ENCODE assay signal across 7 mouse cellular contexts in the genomic region with DNA sequence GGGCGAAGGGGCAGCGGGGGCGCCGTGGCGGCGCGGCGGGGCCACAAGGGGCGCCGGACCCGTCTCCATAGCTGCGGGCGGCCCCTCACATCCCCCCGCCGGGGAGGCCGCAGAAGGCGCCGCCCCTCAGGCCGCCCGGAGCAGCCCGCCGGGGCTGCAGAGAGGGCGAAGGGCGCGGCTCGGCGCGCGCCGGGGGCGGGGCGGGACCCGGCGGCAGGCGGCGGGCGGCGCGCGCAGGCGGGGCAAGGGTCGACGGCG. TPM values are rescaled to one million over a fixed set of nuclear protein-coding genes. Genes with fewer than 3 reads are reported as not detected.
DNase-seq lines count a peak whose midpoint lies in the region; ATAC-seq and TF ChIP-seq lines count a peak whose summit lies in the region.

TSS of gene Tbc1d10b (minus strand) at position 174 of the 258 bp plus-strand sequence.

- peak within 1 kb of the TSS; percentile 85 for H3K4me2 ChIP-seq in embryonic facial prominence, embryonic 14.5 days (ENCODE audit: low read depth, low read length)
- peak within 1 kb of the TSS; percentile 96 for H3K4me2 ChIP-seq in limb, embryonic 11.5 days (ENCODE audit: low read depth, severe bottlenecking)

- intact Hi-C loops in heart, postnatal 10 days (cut with DNase I), result no loop called here

- H3K4me1 ChIP-seq in testis, adult 2 months (ENCODE audit: control insufficient read depth, insufficient read depth, low read length), result peaks cover 12% of the 10 kb centered on the region
- peaks cover 17% of the 10 kb centered on the region for H3K4me1 ChIP-seq in embryonic facial prominence, embryonic 14.5 days (ENCODE audit: control insufficient read depth, insufficient read depth, low read length)
- peaks cover 13% of the 10 kb centered on the region for H3K4me1 ChIP-seq in limb, embryonic 11.5 days (ENCODE audit: control insufficient read depth, insufficient read depth, low read length)

- H3K4me3 ChIP-seq in testis, adult 2 months (ENCODE audit: control insufficient read depth, low read depth, low read length), result peak within 1 kb of the TSS; percentile 73
- peak within 1 kb of the TSS; percentile 90 for H3K4me3 ChIP-seq in embryonic facial prominence, embryonic 14.5 days (ENCODE audit: low read depth, low read length)
- peak within 1 kb of the TSS; percentile 92 for H3K4me3 ChIP-seq in limb, embryonic 11.5 days (ENCODE audit: low read depth, low read length)

- TF ChIP-seq POLR2A in testis, adult 2 months (IDR thresholded peaks at IDR 0.05; ENCODE audit: control insufficient read depth, low read depth, low read length), result no peak

- no CpG with 5 or more reads among the region's 44 CpGs for WGBS in embryonic facial prominence, embryonic 14.5 days
- under 1% methylated on average over 26 of the region's 44 CpGs for WGBS in limb, embryonic 11.5 days

- H3K27me3 ChIP-seq in testis, adult 2 months (ENCODE audit: control insufficient read depth, insufficient read depth, low read length), result no peaks in the 10 kb centered on the region
- no peaks in the 10 kb centered on the region for H3K27me3 ChIP-seq in embryonic facial prominence, embryonic 14.5 days (replicated peaks; ENCODE audit: control insufficient read depth, insufficient read depth, low read length)
- no peaks in the 10 kb centered on the region for H3K27me3 ChIP-seq in limb, embryonic 11.5 days (ENCODE audit: control insufficient read depth, insufficient read depth, low read length)

- no peak for TF ChIP-seq CTCF in testis, adult 2 months (IDR thresholded peaks at IDR 0.05; ENCODE audit: control insufficient read depth, insufficient read depth, insufficient replicate concordance, low read depth, low read length)

- no peaks in the 10 kb centered on the region for H3K9me3 ChIP-seq in embryonic facial prominence, embryonic 14.5 days (ENCODE audit: control insufficient read depth, low read length)
- no peaks in the 10 kb centered on the region for H3K9me3 ChIP-seq in limb, embryonic 11.5 days (ENCODE audit: control insufficient read depth, low read length)

- ATAC-seq in embryonic facial prominence, embryonic 14.5 days (ENCODE audit: low read depth), result no peak
- ATAC-seq in limb, embryonic 11.5 days (ENCODE audit: insufficient number of reproducible peaks, low FRiP score, low TSS enrichment, low read depth), result peak; percentile 36
- no peak for ATAC-seq in neutrophil, adult 5-6 weeks (ENCODE audit: extremely low read depth, insufficient number of reproducible peaks, low FRiP score, poor library complexity, severe bottlenecking)

- H3K27ac ChIP-seq in testis, adult 2 months (ENCODE audit: control insufficient read depth, insufficient read depth, low read depth, low read length), result peak within 1 kb of the TSS; percentile 40
- H3K27ac ChIP-seq in embryonic facial prominence, embryonic 14.5 days (replicated peaks; ENCODE audit: low read depth, low read length), result peak within 1 kb of the TSS; percentile 86
- H3K27ac ChIP-seq in limb, embryonic 11.5 days (replicated peaks; ENCODE audit: low read depth, low read length), result peak within 1 kb of the TSS; percentile 86

- H3K36me3 ChIP-seq in testis, adult 2 months (ENCODE audit: control insufficient read depth, insufficient read depth, low read length), result no peaks in the 10 kb centered on the region
- H3K36me3 ChIP-seq in embryonic facial prominence, embryonic 14.5 days (ENCODE audit: control insufficient read depth, insufficient read depth, low read length), result peaks cover 9% of the 10 kb centered on the region; the same call in 1 of the 2 replicates
- peaks cover 5% of the 10 kb centered on the region; the same call in 1 of the 2 replicates for H3K36me3 ChIP-seq in limb, embryonic 11.5 days (ENCODE audit: control insufficient read depth, insufficient read depth, low read length)

- no peak for DNase-seq in testis, postnatal 14 days (ENCODE audit: low spot score)
- no peak for DNase-seq in embryonic facial prominence, embryonic 14.5 days (ENCODE audit: low spot score)
- DNase-seq in heart, postnatal 10 days, result no peak
- no peak for DNase-seq in limb, embryonic 11.5 days (ENCODE audit: low spot score)
- DNase-seq in kidney, adult 9 months, result no peak

- peak within 1 kb of the TSS; percentile 96 for H3K9ac ChIP-seq in embryonic facial prominence, embryonic 14.5 days (ENCODE audit: low read depth, low read length)
- peak within 1 kb of the TSS; percentile 84 for H3K9ac ChIP-seq in limb, embryonic 11.5 days (ENCODE audit: low read length)

RNA-seq across cellular contexts. Expression of gene Tbc1d10b, which starts in this region (rescaled TPM):
- 5.1 and 6.3 TPM in 2 replicates for polyA plus RNA-seq in testis, adult 2 months (2012; rRNA removed)
- 25.0 and 27.1 TPM in 2 replicates for polyA plus RNA-seq in embryonic facial prominence, embryonic 14.5 days (2014; fragmentation: Nextera tagmentation; extraction: Ambion mirVana)
- 10 to 100 TPM; 35.3 to 37.2 TPM for total RNA-seq in heart, postnatal 10 days (2021)
- polyA plus RNA-seq in limb, embryonic 11.5 days (2014; fragmentation: Nextera tagmentation; extraction: Ambion mirVana), result 24.8 and 30.6 TPM in 2 replicates
- total RNA-seq in neutrophil, adult 5-6 weeks (2017), result 92.2 and 99.7 TPM in 2 replicates
